Mouse (Mus musculus) kidney, adult 2 months (tissue): ENCODE measurements at regions not wholly inside any gene's neighbourhood (a gene's known extent, or its start where the extent isn't known, plus 50 kb on each side); places are given as distances from the start of the nearest gene placed in this dataset.

Experiments
- CTCF ChIP-seq: fragments of 200-500 bp; conservative IDR thresholded peaks from 2 replicates; pipeline ENCODE4 v1.5.1; 2011; ENCODE audit warnings: low read depth, mild to moderate bottlenecking, control low read depth, low read length, moderate library complexity, mixed read lengths; ENCODE audit not compliant: insufficient read depth, insufficient read length
- POLR2A ChIP-seq: fragments of 200-500 bp; IDR thresholded peaks from one replicate; pipeline ENCODE4 v1.6.1; 2011; ENCODE audit warnings: low read depth, low read length, control low read depth

DNA sequence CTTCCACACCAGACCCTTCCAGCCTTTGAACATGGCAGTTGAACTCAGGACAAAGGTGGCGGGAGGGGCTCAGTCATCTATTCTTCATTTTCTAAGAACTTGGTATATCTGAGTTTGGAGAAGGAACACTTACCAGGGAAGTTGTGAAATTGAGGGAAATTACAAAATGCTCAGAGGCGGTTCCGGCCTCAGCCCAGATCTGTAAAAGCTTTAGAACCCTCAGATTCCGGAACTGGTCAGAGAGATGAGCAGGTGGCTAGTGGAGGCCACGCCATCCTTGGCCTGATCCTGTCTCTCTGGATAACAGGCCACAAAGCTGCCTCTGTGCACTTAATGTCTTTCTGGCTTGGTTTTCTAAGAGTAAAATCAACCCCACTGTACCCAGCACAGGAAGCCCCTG, 145.6 kb upstream of the Spdye4c start:
- no peak for TF ChIP-seq POLR2A
- TF ChIP-seq CTCF: no peak
